ENCODE assay signal across 22 mouse cellular contexts in genomic region chr11:21950094-21950493, GRCm38 (mm10). TPM values are rescaled to one million over a fixed set of nuclear protein-coding genes. Genes with fewer than 3 reads are reported as not detected.
"Had no signal": no experiment of that assay in that cellular context is flagged by ENCODE, and none has a peak within 500 bp of the region (broad histone marks: within the 10 kb centered on the region; RNA-seq: fewer than 3 reads in every experiment).

No protein-coding gene starts in this region.

- H3K27ac ChIP-seq: kidney, embryonic 15.5 days; limb, embryonic 12.5 days; limb, embryonic 15.5 days; liver, embryonic 14.5 days; lung, embryonic 15.5 days; stomach, postnatal 0 days had no signal

- H3K9me3 ChIP-seq: limb, embryonic 12.5 days; limb, embryonic 15.5 days; lung, embryonic 15.5 days had no signal

- H3K4me1 ChIP-seq: kidney, embryonic 15.5 days; limb, embryonic 12.5 days; limb, embryonic 15.5 days; lung, embryonic 15.5 days had no signal

- H3K9ac ChIP-seq: kidney, embryonic 15.5 days; limb, embryonic 12.5 days; limb, embryonic 15.5 days; liver, embryonic 14.5 days; lung, embryonic 15.5 days had no signal

- DNase-seq: kidney, postnatal 10 days; kidney, postnatal 36 days; left cerebral cortex, postnatal 4 days; lung, adult 18-20 months; lung, postnatal 10 days; lung, postnatal 36 days; midbrain, embryonic 14.5 days; right cerebral cortex, adult 18-20 months; right cerebral cortex, postnatal 14 days; right cerebral cortex, postnatal 4 days; thymus, adult 2 months; thymus, postnatal 14 days; thymus, postnatal 4 days had no signal

- H3K4me3 ChIP-seq: kidney, embryonic 15.5 days; limb, embryonic 12.5 days; limb, embryonic 15.5 days; lung, embryonic 15.5 days had no signal

- H3K36me3 ChIP-seq: kidney, embryonic 15.5 days; limb, embryonic 12.5 days; limb, embryonic 15.5 days; lung, embryonic 15.5 days had no signal

- H3K27me3 ChIP-seq: kidney, embryonic 15.5 days; limb, embryonic 12.5 days; limb, embryonic 15.5 days; lung, embryonic 15.5 days had no signal

RNA-seq across cellular contexts. Expression of gene Otx1, which starts 52.6 kb away (rescaled TPM):
- total RNA-seq: megakaryocyte progenitor cell, adult 5-6 weeks; megakaryocyte-erythroid progenitor cell, adult 5-6 weeks had no signal
- polyA plus RNA-seq: liver, embryonic 14.5 days; neural tube, embryonic 11.5 days; stomach, postnatal 0 days had no signal
